Mouse (Mus musculus): ENCODE data around the gene Golph3l.
"Not testable (repeated sequence)": the region's sequence is repeated elsewhere in the genome, so short reads cannot be mapped to it uniquely, and the experiment has no call there.

Gene Golph3l

DNA sequence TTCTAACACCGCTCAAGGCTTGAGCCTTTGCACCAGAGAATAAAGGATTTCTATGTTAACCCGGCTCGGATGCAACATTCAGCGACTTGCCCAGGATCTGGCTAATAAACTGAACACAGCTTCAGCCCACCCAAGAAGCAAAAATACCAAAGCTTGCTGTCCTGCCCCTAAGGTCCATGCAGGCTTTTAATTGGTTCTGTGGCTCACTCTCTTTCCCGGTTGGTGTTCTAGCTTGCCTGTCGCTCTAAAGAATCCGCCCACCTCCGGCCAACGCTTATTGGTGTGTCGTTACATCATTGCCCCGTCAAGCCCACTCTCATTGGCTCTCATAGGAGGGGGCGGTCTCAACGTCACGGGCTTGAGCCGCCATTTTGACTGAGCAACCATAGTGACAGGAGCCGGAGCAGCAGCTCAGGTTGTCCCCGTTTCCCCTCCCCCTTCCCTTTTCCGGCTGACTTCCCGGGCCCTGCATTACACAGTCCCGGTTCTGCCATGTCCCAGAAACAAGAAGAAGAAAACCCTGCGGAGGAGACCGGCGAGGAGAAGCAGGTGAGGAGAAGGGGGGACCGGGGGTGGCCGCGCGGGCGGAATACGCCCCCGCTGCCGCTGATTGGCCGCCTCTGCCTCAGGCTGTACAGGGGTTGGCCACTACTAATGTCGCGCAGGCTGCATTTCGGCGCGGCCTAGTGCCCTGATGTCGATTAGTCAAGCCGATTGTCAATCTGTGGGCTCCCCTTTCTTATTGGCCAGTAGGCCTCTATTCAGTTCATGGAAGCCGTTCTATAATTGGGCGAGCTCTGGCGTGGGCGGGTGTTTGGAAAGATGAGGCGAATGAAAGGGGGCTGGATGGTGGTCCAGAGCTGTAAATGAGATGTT is 36.1 kb downstream of the Golph3l start, which contains the start of gene Ensa:
TSS of gene Ensa (plus strand) at position 366 of the 876 bp plus-strand sequence.
- DNase-seq, result peak; percentile 100

DNA sequence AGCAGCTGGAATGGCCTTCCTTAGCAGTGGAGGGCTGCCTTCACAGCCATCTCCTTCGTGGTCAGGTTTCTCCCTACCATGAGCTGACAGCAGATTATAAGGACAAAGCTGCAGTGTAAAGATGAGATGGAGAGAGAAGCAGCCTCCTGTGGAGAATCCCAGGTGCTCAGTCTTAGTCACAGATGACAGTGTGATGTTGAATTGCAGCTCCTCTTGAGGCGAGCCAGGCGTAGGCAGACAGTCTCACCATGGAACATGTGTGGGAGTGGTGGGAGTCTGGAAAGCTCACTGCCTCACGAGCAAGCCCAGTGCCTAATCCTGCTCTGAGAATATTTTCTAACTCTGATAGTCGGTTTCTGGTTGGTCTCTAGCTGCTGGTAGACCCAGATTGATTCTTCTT is 39.0 kb downstream of the Golph3l start:
- DNase-seq, result no peak

DNA sequence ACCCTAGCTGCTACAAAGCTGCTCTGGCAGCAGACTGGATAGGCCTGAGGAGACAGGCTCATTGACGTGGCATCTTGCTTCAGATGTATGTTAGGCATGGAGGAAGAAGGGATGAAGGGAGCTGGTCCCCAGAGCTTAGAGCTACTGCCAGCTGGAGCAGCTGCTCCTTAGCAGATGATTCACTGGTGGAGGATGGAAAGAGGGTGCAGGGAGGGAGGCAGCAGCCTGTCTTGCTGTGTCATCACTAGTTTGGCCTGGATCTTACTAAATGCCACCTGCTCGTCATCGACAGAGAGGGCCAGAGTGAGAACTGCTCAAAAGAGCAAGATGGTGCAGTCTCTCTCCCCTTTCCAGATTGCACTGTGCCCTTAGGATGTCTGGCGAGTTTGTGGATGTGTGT is 41.0 kb downstream of the Golph3l start:
- DNase-seq, result no peak

DNA sequence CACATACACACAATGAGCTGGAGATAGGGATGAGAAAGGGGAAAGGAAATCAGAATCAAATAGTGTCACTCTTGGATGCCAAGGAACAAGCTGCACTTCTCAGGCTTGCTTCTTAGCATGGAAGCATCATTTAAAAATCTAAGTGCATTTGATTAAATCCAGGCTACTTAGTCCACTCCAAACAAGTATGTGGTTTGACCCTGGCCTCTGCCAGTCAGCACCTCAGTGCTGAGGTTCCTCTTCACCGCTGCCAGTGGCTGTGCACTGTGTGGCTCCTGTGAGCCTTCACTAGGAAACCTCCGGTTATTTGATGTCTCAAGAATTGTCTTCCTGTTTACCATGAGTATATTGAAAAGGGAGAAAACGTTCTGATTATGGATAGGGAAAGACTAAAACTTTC is 42.1 kb downstream of the Golph3l start:
- no peak for DNase-seq

DNA sequence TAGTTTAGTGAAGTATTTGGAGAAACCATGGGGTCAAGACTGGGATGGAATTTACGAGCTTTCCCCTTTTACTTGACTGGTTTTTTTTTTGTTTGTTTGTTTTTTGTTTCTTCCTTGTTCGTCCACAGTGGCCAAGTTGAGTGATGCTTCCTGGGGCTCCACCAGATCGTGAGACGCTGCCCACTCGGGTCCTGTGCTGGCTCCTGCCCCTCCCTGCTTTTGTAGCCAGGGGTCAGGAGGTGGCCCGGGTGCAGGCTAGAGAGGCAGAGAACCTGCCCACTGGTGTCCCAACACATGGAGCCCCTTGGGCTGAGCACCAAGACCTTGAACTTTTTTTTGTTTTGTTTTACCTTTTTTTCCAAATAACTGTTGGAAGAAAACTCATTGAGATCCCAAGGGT is 42.6 kb downstream of the Golph3l start:
- no peak for DNase-seq

DNA sequence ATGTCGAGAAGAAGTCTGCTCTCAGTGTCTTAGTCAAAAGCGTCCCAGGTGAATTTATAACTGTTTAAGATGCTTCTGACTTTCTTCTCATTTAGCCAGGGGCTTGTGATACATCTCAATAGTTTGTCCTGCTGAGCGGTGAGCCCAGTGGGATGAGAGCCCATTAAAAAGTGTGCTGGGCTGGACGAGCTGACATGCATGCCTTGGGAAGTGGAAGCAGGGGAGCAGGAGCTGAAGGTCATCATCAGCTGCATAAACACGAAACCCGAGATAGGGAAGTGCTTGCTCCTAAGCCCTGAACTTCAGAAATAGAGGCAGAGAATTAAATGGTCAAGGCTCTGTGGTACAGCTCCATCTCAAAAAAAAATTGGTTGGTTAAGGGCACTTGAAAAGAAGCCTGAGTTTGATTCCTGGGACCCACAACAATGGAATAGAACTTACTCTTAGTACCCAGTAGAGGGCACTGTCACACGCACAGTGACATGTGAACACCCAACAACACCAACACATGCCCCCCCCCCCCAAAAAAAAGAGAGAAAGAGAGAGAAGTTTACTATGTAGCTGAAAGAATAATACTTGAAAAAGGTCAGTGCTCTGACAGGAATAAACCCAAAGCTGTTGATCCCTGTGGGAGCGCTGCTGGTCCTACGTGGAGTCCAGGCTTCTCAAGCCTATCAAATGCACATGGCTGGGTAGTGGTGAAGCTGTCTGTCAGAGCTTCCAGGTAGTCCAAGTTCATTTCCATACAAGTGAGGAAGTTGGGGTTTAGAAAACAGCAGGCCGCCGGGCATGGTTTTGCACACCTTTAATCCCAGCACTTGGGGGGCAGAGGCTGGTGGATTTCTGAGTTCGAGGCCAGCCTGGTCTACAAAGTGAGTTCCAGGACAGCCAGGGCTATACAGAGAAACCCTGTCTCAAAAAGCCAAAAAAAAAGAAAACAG is 44.2 kb downstream of the Golph3l start:
- DNase-seq, result peak; percentile 50

DNA sequence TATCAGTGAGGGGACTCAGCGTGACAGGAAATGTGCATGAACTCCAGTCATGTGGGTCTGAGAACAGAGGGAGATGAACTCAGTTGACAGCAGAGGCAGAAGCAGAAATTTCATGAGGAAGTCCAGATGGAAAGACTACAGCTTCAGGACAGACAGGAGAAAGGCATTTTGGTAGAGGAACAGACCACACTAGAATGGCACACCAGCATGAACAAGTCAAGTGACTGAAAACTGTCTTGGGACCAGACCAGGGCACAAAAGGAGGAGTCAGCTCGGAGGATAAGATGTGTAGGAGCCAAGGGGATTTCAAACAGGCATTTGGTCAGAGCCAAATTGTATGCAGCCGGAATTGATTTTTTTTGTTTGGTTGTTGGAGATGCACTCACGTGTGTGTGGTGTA is 46.9 kb downstream of the Golph3l start:
- no peak for DNase-seq

DNA sequence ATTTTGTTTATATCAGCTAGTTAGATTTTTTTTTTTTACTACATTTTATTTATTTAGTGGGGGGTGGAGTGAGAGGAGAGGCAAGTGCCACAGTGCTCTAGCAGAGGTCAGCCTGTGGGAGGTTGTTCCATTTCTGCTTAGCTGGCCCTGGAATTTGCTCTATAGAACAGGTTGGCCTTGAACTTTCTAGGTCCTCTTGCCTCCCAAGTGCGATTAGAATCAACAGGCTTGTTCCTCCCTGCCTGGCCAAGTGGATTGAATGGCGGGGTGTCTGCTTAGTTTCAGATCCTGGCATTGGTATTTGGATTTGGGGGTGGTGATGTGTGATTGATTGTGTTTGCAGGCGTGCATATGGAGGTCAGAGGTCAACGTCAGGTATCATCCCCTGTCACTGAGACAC is 47.3 kb downstream of the Golph3l start:
- DNase-seq, result no peak

DNA sequence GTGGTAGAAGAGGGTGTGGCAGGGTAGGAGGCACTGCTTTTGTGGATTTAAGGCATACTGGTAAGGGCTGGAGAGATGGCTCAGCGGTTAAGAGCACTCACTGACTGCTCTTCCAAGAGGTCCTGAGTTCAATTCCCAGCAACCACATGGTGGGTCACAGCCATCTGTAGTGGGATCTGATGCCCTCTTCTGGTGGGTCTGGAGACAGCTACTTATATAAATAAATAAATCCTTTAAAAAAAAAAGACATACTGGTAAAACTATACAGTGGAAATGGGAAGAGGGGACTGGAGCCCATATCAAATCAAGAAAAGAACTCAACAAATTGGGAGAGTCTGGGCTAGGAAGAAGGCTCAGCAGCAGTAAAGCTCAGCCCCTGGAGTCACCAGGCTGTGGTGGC is 51.0 kb downstream of the Golph3l start:
- DNase-seq, result no peak

DNA sequence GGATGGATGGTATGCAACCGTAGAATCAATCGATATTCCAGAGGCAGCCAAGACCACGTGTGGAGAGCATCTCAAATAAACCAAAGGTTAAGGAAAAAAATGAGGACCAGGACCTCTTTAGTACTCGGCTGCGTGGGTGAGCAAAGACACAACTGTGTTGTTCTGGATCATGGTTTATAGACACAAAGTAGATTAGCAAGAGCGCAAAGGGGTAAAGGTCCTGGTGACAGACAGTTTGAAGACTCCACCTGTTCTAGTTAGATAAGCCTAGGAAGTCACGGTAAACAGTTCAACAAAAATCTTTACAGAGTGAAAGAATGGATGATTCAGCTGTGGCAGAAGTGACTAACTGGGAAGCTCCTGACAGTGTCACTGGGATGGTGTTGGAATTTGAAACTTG is 54.4 kb downstream of the Golph3l start:
- no peak for DNase-seq

DNA sequence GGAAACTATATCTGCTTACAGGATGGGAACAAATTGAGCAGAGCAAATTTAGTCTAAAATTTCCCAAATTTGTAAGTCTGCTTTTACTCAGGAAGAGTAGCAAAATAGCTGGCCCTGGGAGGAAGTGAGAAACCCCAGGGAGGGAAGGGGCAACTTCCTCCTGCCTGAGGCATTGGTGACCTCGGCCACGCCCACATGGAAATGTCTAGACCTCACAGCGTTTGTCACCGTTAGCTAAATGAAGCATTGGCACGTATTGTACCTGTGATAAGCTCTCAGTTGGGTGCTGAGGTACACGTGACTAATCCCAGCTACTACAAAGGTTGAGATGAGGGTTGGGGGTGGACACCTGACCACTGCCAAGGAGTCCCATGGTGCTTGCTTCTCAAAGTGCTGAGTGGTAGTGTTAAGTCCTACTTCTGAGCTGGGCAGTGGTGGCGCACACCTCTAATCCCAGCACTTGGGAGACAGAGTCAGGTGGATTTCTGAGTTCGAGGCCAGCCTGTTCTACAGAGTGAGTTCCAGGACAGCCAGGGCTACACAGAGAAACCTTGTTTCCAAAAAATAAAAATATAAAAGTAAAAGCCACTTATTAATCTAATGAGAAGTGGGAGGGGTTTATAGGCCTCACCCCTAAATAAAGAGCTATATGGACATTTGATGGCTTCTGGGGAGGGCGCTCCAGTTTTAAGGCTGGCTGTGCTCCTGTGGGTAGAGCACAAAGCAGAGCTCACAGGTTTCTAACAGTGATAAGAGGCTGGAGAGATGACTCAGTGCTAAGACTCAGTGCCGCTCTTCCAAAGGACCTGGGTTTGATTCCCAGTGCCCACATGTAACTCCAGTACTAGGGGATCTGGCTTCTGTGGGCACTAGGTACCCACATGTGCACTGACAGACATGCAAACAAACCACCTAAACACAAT is 56.8 kb downstream of the Golph3l start:
- no peak for DNase-seq

DNA sequence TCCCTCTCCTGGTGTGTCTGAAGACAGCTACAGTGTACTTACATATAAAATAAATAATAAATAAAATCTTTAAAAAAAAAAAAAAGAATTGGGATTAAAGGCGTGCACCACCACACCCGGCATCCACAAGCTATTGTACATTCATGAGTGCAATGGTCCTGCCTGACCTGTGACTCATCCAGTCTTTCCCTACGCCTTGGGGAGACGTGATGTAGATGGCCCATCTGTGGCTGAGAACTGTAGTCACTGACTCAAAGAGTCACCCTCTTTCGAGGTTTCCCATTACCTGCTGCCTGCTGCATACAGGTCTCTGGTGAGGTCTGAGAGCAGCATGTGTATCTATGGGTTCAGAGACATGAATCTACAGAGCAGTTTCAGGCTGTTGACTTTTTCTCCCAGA is 59.3 kb downstream of the Golph3l start:
- no peak for DNase-seq

DNA sequence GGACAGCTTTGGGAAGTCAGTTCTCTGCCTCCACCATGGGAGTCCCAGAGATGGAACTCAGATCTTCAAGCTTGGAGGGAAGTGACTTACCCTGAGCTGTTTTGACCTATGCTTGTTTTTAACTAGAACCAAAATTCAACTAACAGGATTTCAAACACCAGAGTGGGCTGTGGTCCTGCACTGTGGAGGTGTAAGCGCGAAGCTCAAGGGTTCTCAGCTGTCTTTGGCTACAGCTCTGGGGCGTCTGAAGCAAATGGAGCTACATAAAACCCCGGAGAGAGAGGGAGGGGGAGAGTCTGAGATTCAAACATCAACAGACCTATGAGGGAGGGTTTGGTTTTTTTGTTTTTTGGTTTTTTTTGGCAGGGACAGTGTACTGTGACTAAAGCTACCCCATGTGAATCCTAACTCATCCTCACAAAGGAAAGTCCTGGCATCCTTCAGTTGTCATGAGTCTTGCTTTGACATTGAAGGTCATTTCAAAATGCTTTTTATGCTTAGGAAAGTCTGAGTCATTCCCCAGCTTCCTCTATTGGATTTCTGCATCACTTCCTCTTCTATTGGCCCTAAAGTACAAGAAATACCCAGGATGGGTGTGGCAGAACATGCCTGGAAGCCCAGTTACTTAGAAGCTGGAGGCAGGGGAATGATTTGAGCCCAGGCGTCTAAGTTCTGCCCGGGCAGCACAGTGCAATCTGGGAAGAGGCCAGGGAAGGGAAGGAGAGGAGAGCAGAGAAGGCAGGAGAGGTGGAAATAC is 61.7 kb downstream of the Golph3l start:
- no peak for DNase-seq

DNA sequence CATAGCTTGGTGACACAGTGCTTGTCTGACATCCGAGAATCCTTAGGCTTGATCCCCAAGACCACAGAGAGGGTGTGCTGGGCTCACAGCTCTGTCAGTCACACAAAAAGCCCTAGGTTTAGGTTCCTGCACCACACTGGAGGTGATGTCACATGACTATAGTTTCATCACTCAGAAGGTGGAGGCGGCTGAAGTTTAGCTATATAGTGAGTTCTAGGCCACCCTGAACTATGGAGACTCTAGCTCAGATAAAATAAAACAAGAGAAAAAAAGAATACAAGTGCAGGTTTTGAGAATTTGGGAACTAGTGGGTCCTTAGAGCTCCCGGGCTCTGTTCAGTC is 62.3 kb downstream of the Golph3l start:
- no peak for DNase-seq

DNA sequence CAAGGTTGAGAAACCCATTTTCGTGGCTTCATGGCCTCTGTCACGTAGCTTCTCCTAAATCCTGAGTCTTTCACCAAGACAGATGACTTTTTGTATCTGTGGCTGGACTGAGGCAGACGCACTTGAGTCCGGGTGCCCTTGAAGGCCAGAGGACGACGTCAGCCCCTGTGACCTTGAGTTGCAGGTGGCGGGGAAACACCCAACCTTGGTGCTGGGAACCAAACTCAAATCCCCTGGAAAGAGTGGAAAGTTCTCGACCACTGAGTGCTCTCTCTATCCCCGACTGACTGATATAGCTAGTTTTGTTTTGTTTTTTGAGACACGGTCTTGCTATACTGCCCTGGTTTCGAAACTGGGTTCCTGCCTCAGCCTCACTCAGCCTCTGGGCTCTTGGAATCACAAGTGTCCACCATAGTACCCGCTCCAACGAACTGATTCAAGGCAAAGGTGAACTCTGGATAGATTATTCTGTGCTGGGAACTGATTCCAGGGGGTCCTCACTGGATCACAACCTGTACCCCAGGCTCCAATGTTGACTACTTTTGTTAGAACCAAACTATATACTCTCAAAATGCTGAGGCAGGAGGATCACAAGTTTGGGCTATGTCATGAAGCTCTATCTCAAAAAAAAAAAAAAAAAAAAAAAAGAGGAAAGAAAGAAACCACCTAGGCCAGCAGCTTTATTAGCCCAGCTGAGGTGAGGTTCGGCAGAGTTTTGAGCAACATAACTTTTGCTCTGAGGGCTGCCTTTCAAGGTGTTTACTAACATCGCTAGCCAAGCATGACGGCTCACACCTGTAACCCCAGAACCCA is 62.9 kb downstream of the Golph3l start:
- no peak for DNase-seq

DNA sequence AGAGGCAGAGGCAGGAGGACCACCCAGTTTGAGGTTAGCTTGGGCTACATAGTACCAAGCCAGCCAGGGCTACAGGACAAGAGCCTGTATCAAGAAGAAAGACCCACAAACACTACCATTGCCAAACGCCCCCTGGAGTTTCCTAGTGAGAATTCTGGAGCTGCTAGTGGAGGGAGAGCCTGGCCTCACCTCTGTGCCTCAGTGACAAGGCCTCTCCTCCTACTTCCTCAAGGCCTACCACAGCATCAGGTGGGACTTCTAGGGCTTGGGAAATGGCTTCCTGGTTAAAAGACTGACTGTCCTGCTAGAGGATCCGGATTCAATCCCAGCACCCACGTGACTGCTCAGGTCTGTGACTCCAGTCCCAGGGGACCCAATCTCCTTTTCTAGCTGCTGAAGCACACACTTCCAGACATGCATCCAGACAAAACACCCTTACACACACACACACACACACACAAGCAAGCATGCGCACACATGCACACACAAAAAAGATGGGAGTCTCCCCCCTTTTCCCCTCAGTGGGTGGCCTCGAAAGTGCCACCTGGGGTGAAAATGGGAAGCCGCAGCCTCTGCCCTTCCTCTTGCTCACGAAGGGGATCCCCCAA is 63.6 kb downstream of the Golph3l start:
- DNase-seq, result no peak

DNA sequence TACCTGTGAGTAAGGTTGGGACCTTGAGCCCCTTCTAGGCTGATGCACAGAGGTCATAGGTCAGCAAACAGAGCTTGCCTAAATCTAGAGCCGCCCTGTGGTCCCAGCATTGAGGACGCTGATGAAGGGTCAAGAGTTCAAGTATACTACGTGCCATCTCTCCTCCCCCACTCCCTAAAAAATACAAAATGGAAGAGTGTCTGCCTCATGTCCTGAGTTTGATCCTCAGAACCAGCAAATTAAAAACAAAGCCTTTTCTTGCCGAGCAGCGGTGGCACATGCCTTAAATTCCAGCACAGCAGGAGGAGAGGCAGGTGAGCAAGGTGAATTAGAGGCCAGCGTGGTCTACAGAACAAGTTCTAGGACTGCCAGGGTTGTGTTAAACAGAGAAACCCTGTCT is 64.1 kb downstream of the Golph3l start:
- no peak for DNase-seq

DNA sequence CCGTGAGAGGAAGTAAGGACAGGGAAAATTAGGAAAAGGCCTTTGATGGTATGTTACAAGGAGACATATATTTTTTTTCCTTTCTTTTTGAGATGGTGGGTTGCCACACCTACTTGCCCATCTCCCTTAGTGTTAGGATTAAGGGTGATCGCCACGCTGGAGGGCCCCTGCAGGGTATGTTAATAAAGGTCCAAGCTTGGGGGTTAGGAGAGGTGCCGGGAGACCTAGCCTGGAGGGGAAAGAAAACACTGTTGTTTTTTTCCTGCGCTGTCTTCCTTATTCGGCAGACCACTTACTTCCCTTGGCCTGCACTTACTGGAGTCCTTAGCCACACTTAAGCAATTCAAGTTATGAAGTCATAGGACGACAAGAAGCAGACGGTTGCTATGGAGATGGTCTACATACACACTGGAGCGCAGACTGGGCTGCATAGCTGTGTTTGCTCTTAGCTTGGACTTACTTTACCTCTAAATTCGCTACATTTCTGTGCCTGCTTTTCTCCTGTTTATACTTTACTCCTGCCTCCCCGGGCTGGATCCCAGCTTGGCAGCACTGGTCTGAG is 64.8 kb downstream of the Golph3l start:
- DNase-seq, result peak; percentile 52

DNA sequence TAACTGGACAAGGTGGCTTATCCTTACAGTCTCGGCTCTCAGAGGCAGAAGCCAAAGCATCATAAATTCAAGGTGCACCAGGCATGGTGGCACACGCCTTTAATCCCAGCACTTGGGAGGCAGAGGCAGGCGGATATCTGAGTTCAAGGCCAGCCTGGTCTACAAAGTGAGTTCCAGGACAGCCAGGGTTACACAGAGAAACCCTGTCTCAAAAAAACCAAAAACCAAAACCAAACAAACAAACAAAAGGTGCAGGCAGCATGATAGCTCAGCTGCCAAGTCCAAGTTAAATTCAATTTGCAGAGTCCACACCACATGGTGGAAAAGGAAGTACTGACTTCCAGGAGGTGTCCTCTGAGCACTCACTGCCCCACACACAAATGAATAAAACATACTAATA is 65.6 kb downstream of the Golph3l start:
- DNase-seq, result not testable (repeated sequence)

DNA sequence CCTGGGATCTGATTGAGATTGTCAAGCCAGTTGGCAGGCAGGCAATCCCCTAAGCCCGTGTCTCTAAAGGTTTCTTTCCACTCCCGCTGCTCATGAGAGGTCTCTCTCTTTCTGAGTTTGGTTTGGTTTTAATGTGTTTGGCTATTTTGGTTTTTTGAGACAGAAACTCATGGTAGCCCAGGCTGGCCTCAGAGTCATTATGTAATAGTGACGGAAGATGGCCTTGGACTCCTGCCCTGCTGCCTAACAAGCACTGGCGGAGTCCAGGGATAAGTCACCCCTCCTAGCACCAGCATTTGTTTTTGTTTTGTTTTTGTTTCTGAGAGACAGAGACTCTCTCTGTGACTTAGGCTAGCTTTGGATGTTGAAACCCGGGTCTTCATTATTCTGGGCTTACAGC is 66.7 kb downstream of the Golph3l start:
- no peak for DNase-seq
